Mouse (Mus musculus): Measurements from ENCODE around the gene Cdkn1b.

GRCm38 (mm10) chr6:134946858-134947257 is 26.7 kb downstream of the Cdkn1b start:
- TF ChIP-seq POLR2A (IDR thresholded peaks at IDR 0.05; ENCODE audit: low read depth, low read length) (no peak), CTCF (IDR thresholded peaks at IDR 0.05; ENCODE audit: borderline replicate concordance, insufficient read depth, low read length) (no peak)
